In genomic region chr12:101980266-101980665, GRCm38 (mm10) we compare ENCODE assay signal across 17 mouse cellular contexts. TPM values are rescaled to one million over a fixed set of nuclear protein-coding genes. Genes with fewer than 3 reads are reported as not detected.
DNase-seq lines count a peak whose midpoint lies in the region; ATAC-seq and TF ChIP-seq lines count a peak whose summit lies in the region.
"Had no signal": no experiment of that assay in that cellular context is flagged by ENCODE, and none has a peak within 500 bp of the region (broad histone marks: within the 10 kb centered on the region; RNA-seq: fewer than 3 reads in every experiment).

No protein-coding gene starts in this region.

- H3K4me1 ChIP-seq in heart, embryonic 12.5 days (replicated peaks), result peaks cover 30% of the 10 kb centered on the region
- peaks cover 47% of the 10 kb centered on the region for H3K4me1 ChIP-seq in G1E (ENCODE audit: insufficient read depth, low read depth, low read length)
- H3K4me1 ChIP-seq in liver, embryonic 11.5 days (replicated peaks; ENCODE audit: control insufficient read depth, insufficient read depth, low read length), result peaks cover 28% of the 10 kb centered on the region

- no peak for TF ChIP-seq CTCF in G1E (IDR thresholded peaks at IDR 0.05; ENCODE audit: low read depth, low read length)

- peak overlapping the region; percentile 23; the same call in 1 of the 2 replicates for H3K27ac ChIP-seq in heart, embryonic 12.5 days (ENCODE audit: poor library complexity, severe bottlenecking)
- H3K27ac ChIP-seq in liver, embryonic 11.5 days (ENCODE audit: low read depth, low read length), result peak overlapping the region; percentile 80
- H3K27ac ChIP-seq: embryonic facial prominence, embryonic 12.5 days; layer of hippocampus, adult 2 months; lung, embryonic 15.5 days; neural tube, embryonic 15.5 days had no signal

- no peaks in the 10 kb centered on the region for H3K27me3 ChIP-seq in heart, embryonic 12.5 days (replicated peaks)
- H3K27me3 ChIP-seq in G1E (ENCODE audit: insufficient read depth, low read length), result no peaks in the 10 kb centered on the region
- H3K27me3 ChIP-seq in liver, embryonic 11.5 days (replicated peaks; ENCODE audit: control insufficient read depth, insufficient read depth, low read length), result no peaks in the 10 kb centered on the region
- H3K27me3 ChIP-seq: embryonic facial prominence, embryonic 12.5 days; lung, embryonic 15.5 days; neural tube, embryonic 15.5 days had no signal

- no peak overlapping the region for H3K4me3 ChIP-seq in heart, embryonic 12.5 days
- peak overlapping the region; percentile 25; the same call in 1 of the 2 replicates for H3K4me3 ChIP-seq in G1E (ENCODE audit: low read depth, low read length)
- no peak overlapping the region for H3K4me3 ChIP-seq in liver, embryonic 11.5 days (ENCODE audit: low read depth, low read length)
- H3K4me3 ChIP-seq: embryonic facial prominence, embryonic 12.5 days; layer of hippocampus, adult 2 months; lung, embryonic 15.5 days; neural tube, embryonic 15.5 days had no signal

- WGBS in heart, embryonic 12.5 days, result 46% methylated on average over 5 of the region's 5 CpGs
- 44% methylated on average over 5 of the region's 5 CpGs for WGBS in liver, embryonic 11.5 days

- no peak for DNase-seq in heart, postnatal 36 days
- DNase-seq in G1E (ENCODE audit: low spot score), result no peak
- DNase-seq in liver, embryonic 11.5 days (ENCODE audit: low spot score), result no peak
- peak; percentile 11 to 44 for DNase-seq in natural killer cell, adult 2 months (ENCODE audit: low spot score in 2 of 2)
- no peak for DNase-seq in gastrocnemius, adult 8-10 months (ENCODE audit: low spot score in 2 of 2)
- no peak for DNase-seq in layer of hippocampus, adult 18-20 months (ENCODE audit: low spot score in 2 of 2)
- DNase-seq: cerebellum, adult 9-10 months; right cerebral cortex, postnatal 25 days had no signal

- intact Hi-C loops in heart, postnatal 36 days (cut with DNase I), result no loop called here

- ATAC-seq in heart, embryonic 12.5 days (ENCODE audit: insufficient number of reproducible peaks, low FRiP score), result no peak
- peak; percentile 29 for ATAC-seq in G1E (ENCODE audit: extremely low read depth, insufficient number of reproducible peaks, low FRiP score, poor library complexity, severe bottlenecking)
- peak; percentile 25; the same call in 1 of the 2 replicates for ATAC-seq in liver, embryonic 11.5 days (replicated peaks; ENCODE audit: low FRiP score)
- no peak for ATAC-seq in erythroid progenitor cell, adult 5-6 weeks (replicated peaks; ENCODE audit: low FRiP score, poor library complexity, severe bottlenecking)
- ATAC-seq: forebrain, embryonic 16.5 days; intestine, postnatal 0 days; midbrain, embryonic 16.5 days had no signal

- no peaks in the 10 kb centered on the region for H3K9me3 ChIP-seq in heart, embryonic 12.5 days (replicated peaks)
- no peaks in the 10 kb centered on the region for H3K9me3 ChIP-seq in G1E (replicated peaks)
- no peaks in the 10 kb centered on the region for H3K9me3 ChIP-seq in liver, embryonic 11.5 days (ENCODE audit: control insufficient read depth, low read length)
- H3K9me3 ChIP-seq: embryonic facial prominence, embryonic 12.5 days; lung, embryonic 15.5 days; neural tube, embryonic 15.5 days had no signal

- no peak overlapping the region for H3K4me2 ChIP-seq in heart, embryonic 12.5 days
- peak overlapping the region; percentile 39 for H3K4me2 ChIP-seq in liver, embryonic 11.5 days
- H3K4me2 ChIP-seq: embryonic facial prominence, embryonic 12.5 days; lung, embryonic 15.5 days; neural tube, embryonic 15.5 days had no signal

- peaks cover 33% of the 10 kb centered on the region for H3K36me3 ChIP-seq in heart, embryonic 12.5 days
- H3K36me3 ChIP-seq in G1E (replicated peaks), result peaks cover 55% of the 10 kb centered on the region
- H3K36me3 ChIP-seq in liver, embryonic 11.5 days (ENCODE audit: control insufficient read depth, insufficient read depth, low read length), result peaks cover 24% of the 10 kb centered on the region

- H3K9ac ChIP-seq in heart, embryonic 12.5 days, result no peak overlapping the region
- no peak overlapping the region for H3K9ac ChIP-seq in liver, embryonic 11.5 days (ENCODE audit: low read depth, low read length)
- H3K9ac ChIP-seq: embryonic facial prominence, embryonic 12.5 days; lung, embryonic 15.5 days; neural tube, embryonic 15.5 days had no signal

RNA-seq across cellular contexts. Expression of gene Cpsf2, which starts 4.5 kb away (rescaled TPM):
- 26.2 and 27.7 TPM in 2 replicates for polyA plus RNA-seq in heart, embryonic 12.5 days (2016; fragmentation: Nextera tagmentation; extraction: Ambion mirVana)
- 10 to 100 TPM; 11.7 to 12.5 TPM for total RNA-seq in heart, postnatal 36 days (2021)
- 91.5 and 91.8 TPM in 2 replicates for total RNA-seq in G1E (2014; fragmentation: Nextera tagmentation)
- total RNA-seq in G1E (2017), result 134 and 141 TPM in 2 replicates
- 25.0 and 27.6 TPM in 2 replicates for polyA plus RNA-seq in G1E (2012)
- polyA plus RNA-seq in liver, embryonic 11.5 days (2014; fragmentation: Nextera tagmentation; extraction: Ambion mirVana), result 46.9 and 48.8 TPM in 2 replicates
- 10 to 100 TPM in 2 of 4 experiments, 1 to 10 TPM in 2; 8.8 to 10.7 (median 10.0) TPM for total RNA-seq in gastrocnemius, adult 8-10 months (2022)
- 16.6 and 20.1 TPM in 2 replicates for total RNA-seq in erythroid progenitor cell, adult 5-6 weeks (2015; ENCODE audit: low replicate concordance)
- total RNA-seq in erythroid progenitor cell, adult 5-6 weeks (2017; ENCODE audit: low replicate concordance), result 31.9 and 32.7 TPM in 2 replicates
- total RNA-seq in layer of hippocampus, adult 18-20 months (2021), result 10 to 100 TPM; 25.8 to 26.0 TPM

RNA-seq across cellular contexts. Expression of gene Atxn3, which starts 22.2 kb away (rescaled TPM):
- polyA plus RNA-seq in heart, embryonic 12.5 days (2016; fragmentation: Nextera tagmentation; extraction: Ambion mirVana), result 10.6 and 11.0 TPM in 2 replicates
- 10 to 100 TPM in 1 of 2 experiments, 1 to 10 TPM in 1; 9.1 to 10.7 TPM for total RNA-seq in heart, postnatal 36 days (2021)
- total RNA-seq in G1E (2014; fragmentation: Nextera tagmentation), result 72.5 and 75.6 TPM in 2 replicates
- 81.8 and 98.8 TPM in 2 replicates for total RNA-seq in G1E (2017)
- polyA plus RNA-seq in G1E (2012), result 3.7 and 5.6 TPM in 2 replicates
- 21.4 and 23.4 TPM in 2 replicates for polyA plus RNA-seq in liver, embryonic 11.5 days (2014; fragmentation: Nextera tagmentation; extraction: Ambion mirVana)
- 1 to 10 TPM; 3.0 to 6.7 (median 5.2) TPM for total RNA-seq in gastrocnemius, adult 8-10 months (2022)
- 9.7 and 10.5 TPM in 2 replicates for total RNA-seq in erythroid progenitor cell, adult 5-6 weeks (2015; ENCODE audit: low replicate concordance)
- 15.1 and 15.7 TPM in 2 replicates for total RNA-seq in erythroid progenitor cell, adult 5-6 weeks (2017; ENCODE audit: low replicate concordance)
- 10 to 100 TPM; 19.3 to 21.3 TPM for total RNA-seq in layer of hippocampus, adult 18-20 months (2021)

Comparison
In these comparisons a context has a peak if more than half of its experiments do, and no peak if none do; other contexts are left out.
1. ATAC-seq: peak in G1E (single experiment) and liver, embryonic 11.5 days (single experiment); none in heart, embryonic 12.5 days (single experiment) and erythroid progenitor cell, adult 5-6 weeks (single experiment).
2. DNase-seq: peak in natural killer cell, adult 2 months (2 of 2); none in heart, postnatal 36 days (0 of 2), G1E (single experiment), liver, embryonic 11.5 days (single experiment), gastrocnemius, adult 8-10 months (0 of 2) and layer of hippocampus, adult 18-20 months (0 of 2).